Mouse (Mus musculus) v-Abl transformed pro-B cells (cell line): ENCODE data around the gene Aar2.

Source experiments
- in situ Hi-C, 2 experiments: fragments of 400-800 bp; cut with MboI; formaldehyde crosslinking; loops; one replicate each; pipeline ENCODE4 v1.15.1; 2025; ENCODE audit not compliant: unreplicated experiment in 2 of 2

Gene Aar2

DNA sequence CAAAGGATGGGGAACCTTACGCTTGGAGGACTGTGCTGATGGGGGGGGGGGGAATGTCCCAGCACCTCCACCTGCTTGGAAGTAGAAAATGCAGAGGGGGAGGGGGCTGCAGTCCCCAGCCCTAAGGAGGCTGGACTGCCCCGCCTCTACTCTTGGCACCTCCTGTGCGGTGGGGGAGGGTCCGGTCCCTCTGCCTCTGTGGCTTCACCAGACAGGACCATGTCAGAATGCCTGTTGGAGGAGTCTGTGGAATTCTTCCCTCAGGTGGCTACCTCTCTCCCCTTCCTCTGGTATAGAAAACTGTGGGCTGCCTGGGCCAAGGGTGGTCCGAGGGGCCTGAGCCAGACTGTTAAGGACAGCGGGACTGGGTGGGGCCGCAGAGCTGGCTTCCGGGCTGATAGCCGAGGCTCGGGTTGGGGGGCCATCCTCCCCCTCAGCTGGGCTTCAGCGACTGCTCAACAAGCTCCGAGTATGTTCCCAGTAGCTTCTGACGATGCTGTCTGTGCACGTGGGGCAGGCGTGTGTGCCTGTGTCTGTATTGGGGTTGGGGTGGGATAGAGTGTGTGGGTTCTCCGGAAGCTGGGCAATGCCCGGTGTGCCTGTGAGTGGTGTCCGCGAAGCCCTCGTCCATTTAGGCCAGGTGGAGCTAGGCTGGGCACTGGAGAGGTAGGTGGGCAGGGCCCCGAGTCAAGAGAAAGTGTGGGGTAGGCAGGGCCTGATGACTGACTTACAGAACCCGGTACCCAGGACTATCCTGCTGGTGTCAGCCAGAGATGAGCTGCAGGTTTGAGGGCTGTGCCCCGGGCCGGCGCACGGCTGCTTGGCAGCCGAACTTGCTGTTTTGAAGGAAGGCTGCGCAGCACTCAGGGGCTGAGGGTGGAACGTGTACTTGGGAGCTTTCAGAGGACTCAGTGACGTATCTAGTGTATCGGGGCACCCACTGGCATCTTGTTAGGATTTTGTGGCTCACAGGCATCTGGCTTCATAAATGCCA, 67.6 kb downstream of the Aar2 start:
- in situ Hi-C loops: no loop called here

DNA sequence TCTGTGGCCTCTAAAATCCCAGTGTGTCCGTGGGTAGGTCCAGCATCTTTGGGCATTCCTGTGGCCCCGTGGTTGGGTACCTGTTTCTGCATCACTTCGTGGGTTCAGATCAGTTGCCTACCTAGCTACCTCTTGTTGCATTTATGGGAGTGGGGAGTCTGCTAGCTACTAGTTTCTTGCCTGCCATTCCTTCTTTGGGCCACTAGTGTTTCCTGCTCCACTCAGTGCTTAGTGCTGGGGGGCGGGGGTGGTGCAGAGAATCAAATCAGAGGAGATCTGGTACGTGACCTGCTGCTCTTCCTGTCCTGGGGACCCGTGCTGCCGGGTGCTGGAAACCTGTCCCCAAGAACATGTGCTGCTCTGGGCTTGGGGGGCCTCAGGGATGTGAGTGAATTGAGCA, 69.1 kb downstream of the Aar2 start:
- in situ Hi-C loops: no loop called here

DNA sequence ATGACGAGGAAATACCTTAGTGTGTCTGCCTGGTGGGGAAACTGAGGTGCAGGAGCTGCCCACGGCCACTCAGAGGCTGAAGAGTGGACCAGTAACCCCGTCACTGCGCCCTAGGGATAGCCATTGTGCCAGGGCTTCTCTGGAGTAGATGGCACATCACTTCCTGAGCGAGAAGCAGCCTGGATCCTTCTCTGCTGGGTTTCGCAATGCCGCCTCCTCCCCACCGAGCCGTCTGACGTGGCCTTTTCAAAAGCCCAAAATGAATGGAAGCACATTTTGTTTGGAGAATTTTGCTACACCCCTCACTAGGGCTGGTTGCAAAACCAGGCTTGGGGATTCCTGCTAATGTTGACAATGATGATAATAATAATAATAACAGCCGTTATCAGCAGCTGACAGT, 70.2 kb downstream of the Aar2 start:
- in situ Hi-C loops: no loop called here
